ENCODE assay signal across 8 mouse cellular contexts in the genomic region with DNA sequence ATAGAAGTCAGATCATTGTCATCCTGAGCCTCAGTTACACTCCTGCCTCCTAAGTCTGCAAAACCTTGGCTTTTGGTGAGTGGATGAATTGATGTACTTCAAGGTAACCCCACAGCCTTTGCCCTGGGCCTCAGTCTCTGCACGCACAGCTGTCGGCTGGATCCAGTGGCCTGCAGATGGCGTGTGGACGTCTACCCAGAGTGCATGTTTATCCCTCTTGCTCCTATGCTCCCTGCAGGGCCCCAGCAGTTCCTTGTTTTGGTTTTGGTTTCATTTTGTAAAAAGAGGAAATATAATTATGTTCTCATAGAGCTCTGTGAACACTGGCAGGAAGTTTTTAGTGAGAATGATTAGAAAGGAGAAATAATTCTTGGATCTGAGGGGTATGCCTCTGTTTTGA. TPM values are rescaled to one million over a fixed set of nuclear protein-coding genes. Genes with fewer than 3 reads are reported as not detected.
DNase-seq lines count a peak whose midpoint lies in the region; ATAC-seq lines count a peak whose summit lies in the region.

No protein-coding gene starts in this region.

- H3K36me3 ChIP-seq in heart, embryonic 11.5 days (ENCODE audit: control insufficient read depth, insufficient read depth, low read length), result no peaks in the 10 kb centered on the region
- H3K36me3 ChIP-seq in hindbrain, embryonic 16.5 days (ENCODE audit: control insufficient read depth, insufficient read depth, low read length), result no peaks in the 10 kb centered on the region

- DNase-seq in heart, adult 18-20 months, result peak; percentile 77 to 86
- peak; percentile 65 for DNase-seq in adrenal gland, adult 2 months
- DNase-seq in heart, adult 8-10 months (ENCODE audit: low spot score), result peak; percentile 82
- peak; percentile 66 to 78 for DNase-seq in kidney, postnatal 4 days
- peak; percentile 52 to 53 for DNase-seq in monocyte, adult 2 months (ENCODE audit: low read depth in 1 of 2, low spot score in 2 of 2)
- DNase-seq in left cerebral cortex, postnatal 36 days (ENCODE audit: low spot score in 2 of 2), result no peak

- H3K4me3 ChIP-seq in heart, embryonic 11.5 days (ENCODE audit: low read depth, low read length), result no peak overlapping the region
- no peak overlapping the region for H3K4me3 ChIP-seq in hindbrain, embryonic 16.5 days (ENCODE audit: low read length)

- WGBS in heart, embryonic 11.5 days (ENCODE audit: insufficient replicate concordance), result 44% methylated on average over 4 of the region's 4 CpGs
- 63% methylated on average over 4 of the region's 4 CpGs for WGBS in hindbrain, embryonic 16.5 days

- peaks cover 3% of the 10 kb centered on the region for H3K4me1 ChIP-seq in heart, embryonic 11.5 days (ENCODE audit: control insufficient read depth, insufficient read depth, low read length)
- peaks cover 6% of the 10 kb centered on the region; the same call in 1 of the 2 replicates for H3K4me1 ChIP-seq in hindbrain, embryonic 16.5 days (ENCODE audit: control insufficient read depth, insufficient read depth, low read depth, low read length)

- H3K27me3 ChIP-seq in heart, embryonic 11.5 days (ENCODE audit: control insufficient read depth, insufficient read depth, low read length), result no peaks in the 10 kb centered on the region
- H3K27me3 ChIP-seq in hindbrain, embryonic 16.5 days (replicated peaks; ENCODE audit: control insufficient read depth, insufficient read depth, low read length), result no peaks in the 10 kb centered on the region

- H3K4me2 ChIP-seq in heart, embryonic 11.5 days, result no peak overlapping the region
- H3K4me2 ChIP-seq in hindbrain, embryonic 16.5 days (ENCODE audit: low read length), result no peak overlapping the region

- no peak overlapping the region for H3K27ac ChIP-seq in heart, embryonic 11.5 days (ENCODE audit: low read depth, low read length)
- H3K27ac ChIP-seq in hindbrain, embryonic 16.5 days (ENCODE audit: low read depth, low read length), result no peak overlapping the region

- ATAC-seq in heart, embryonic 11.5 days (replicated peaks; ENCODE audit: insufficient number of reproducible peaks, low FRiP score, low TSS enrichment), result no peak
- ATAC-seq in hindbrain, embryonic 16.5 days, result no peak

- no peak overlapping the region for H3K9ac ChIP-seq in heart, embryonic 11.5 days (ENCODE audit: low read depth, low read length)
- no peak overlapping the region for H3K9ac ChIP-seq in hindbrain, embryonic 16.5 days (ENCODE audit: low read depth, low read length)

- intact Hi-C loops in left cerebral cortex, postnatal 36 days (cut with DNase I), result no loop called here

- H3K9me3 ChIP-seq in heart, embryonic 11.5 days (replicated peaks; ENCODE audit: control insufficient read depth, low read length), result no peaks in the 10 kb centered on the region
- H3K9me3 ChIP-seq in hindbrain, embryonic 16.5 days (ENCODE audit: control insufficient read depth, low read length), result no peaks in the 10 kb centered on the region

RNA-seq across cellular contexts. Expression of gene Dnmt3a, which starts 46.4 kb away (rescaled TPM):
- total RNA-seq in heart, adult 18-20 months (2021), result 10 to 100 TPM; 38.8 to 42.4 TPM
- polyA plus RNA-seq in heart, embryonic 11.5 days (2014; fragmentation: Nextera tagmentation; extraction: Ambion mirVana), result 55.1 and 60.1 TPM in 2 replicates
- 10 to 100 TPM; 36.7 to 42.4 TPM for total RNA-seq in adrenal gland, adult 2 months (2021)
- polyA plus RNA-seq in adrenal gland, adult 2 months (2012; rRNA removed), result 9.7 and 10.2 TPM in 2 replicates
- total RNA-seq in heart, adult 8-10 months (2022), result 10 to 100 TPM; 46.0 to 59.4 (median 50.9) TPM
- polyA plus RNA-seq in hindbrain, embryonic 16.5 days (2015; fragmentation: Nextera tagmentation; extraction: Ambion mirVana), result 94.1 and 104 TPM in 2 replicates
- total RNA-seq in left cerebral cortex, postnatal 36 days (2021), result 100 to 1,000 TPM; 100 to 124 TPM

Comparison
In these comparisons a context has a peak if more than half of its experiments do, and no peak if none do; other contexts are left out.
1. DNase-seq: peak in heart, adult 18-20 months (2 of 2), adrenal gland, adult 2 months (single experiment), heart, adult 8-10 months (single experiment), kidney, postnatal 4 days (2 of 2) and monocyte, adult 2 months (2 of 2); none in left cerebral cortex, postnatal 36 days (0 of 2).